Mouse (Mus musculus): ENCODE data around the gene Plcl1. TPM values are rescaled to one million over a fixed set of nuclear protein-coding genes. Genes with fewer than 3 reads are reported as not detected.

Gene Plcl1
- total RNA-seq, 2 experiments from 2014 or later, result 21.9 to 26.5 TPM

- intact Hi-C loops (cut with DNase I), result no loop called here
- Histone ChIP-seq H3K4me3 (no peak overlapping the region), H3K27ac (no peak overlapping the region)
- TF ChIP-seq CTCF (IDR thresholded peaks at IDR 0.05), result no peak
- no peak for DNase-seq (ENCODE audit: extremely low spot score in 1 of 2, low spot score in 2 of 2)
These were observed 290.5 kb downstream of the Plcl1 start for GRCm38 (mm10) chr1:55696206-55696605.

GRCm38 (mm10) chr1:55699393-55699970 is 293.8 kb downstream of the Plcl1 start:
- no peak overlapping the region for H3K4me3 ChIP-seq
- no peak overlapping the region for H3K27ac ChIP-seq
- DNase-seq (ENCODE audit: extremely low spot score in 1 of 2, low spot score in 2 of 2), result no peak
- intact Hi-C loops (cut with DNase I), result no loop called here
- no peak for TF ChIP-seq CTCF (IDR thresholded peaks at IDR 0.05)

GRCm38 (mm10) chr1:55700016-55700415 is 294.3 kb downstream of the Plcl1 start:
- H3K4me3 ChIP-seq, result no peak overlapping the region
- intact Hi-C loops (cut with DNase I), result no loop called here
- no peak overlapping the region for H3K27ac ChIP-seq
- DNase-seq (ENCODE audit: extremely low spot score in 1 of 2, low spot score in 2 of 2), result no peak
- no peak for TF ChIP-seq CTCF (IDR thresholded peaks at IDR 0.05)

GRCm38 (mm10) chr1:55700726-55701125 is 295.0 kb downstream of the Plcl1 start:
- Histone ChIP-seq H3K4me3 (no peak overlapping the region), H3K27ac (no peak overlapping the region)
- no peak for DNase-seq (ENCODE audit: extremely low spot score in 1 of 2, low spot score in 2 of 2)
- intact Hi-C loops (cut with DNase I), result no loop called here
- no peak for TF ChIP-seq CTCF (IDR thresholded peaks at IDR 0.05)

- DNase-seq (ENCODE audit: extremely low spot score in 1 of 2, low spot score in 2 of 2), result no peak
- H3K4me3 ChIP-seq, result no peak overlapping the region
- TF ChIP-seq CTCF (IDR thresholded peaks at IDR 0.05), result no peak
- no peak overlapping the region for H3K27ac ChIP-seq
- intact Hi-C loops (cut with DNase I), result no loop called here
These were observed 295.9 kb downstream of the Plcl1 start for GRCm38 (mm10) chr1:55701601-55702000.

- intact Hi-C loops (cut with DNase I), result no loop called here
- TF ChIP-seq CTCF (IDR thresholded peaks at IDR 0.05), result no peak
- DNase-seq (ENCODE audit: extremely low spot score in 1 of 2, low spot score in 2 of 2), result no peak
These were observed 296.4 kb downstream of the Plcl1 start for GRCm38 (mm10) chr1:55702106-55702505.

GRCm38 (mm10) chr1:55704707-55705106 is 299.0 kb downstream of the Plcl1 start:
- DNase-seq (ENCODE audit: extremely low spot score in 1 of 2, low spot score in 2 of 2), result no peak
- no peak overlapping the region for H3K27ac ChIP-seq
- intact Hi-C loops (cut with DNase I), result no loop called here
- no peak overlapping the region for H3K4me3 ChIP-seq
- TF ChIP-seq CTCF (IDR thresholded peaks at IDR 0.05), result no peak

More at GRCm38 (mm10) chr1:55702106-55702505, 296.4 kb downstream of the Plcl1 start:
- H3K27ac ChIP-seq, result no peak overlapping the region
- H3K4me3 ChIP-seq, result no peak overlapping the region

- no peak for DNase-seq (ENCODE audit: extremely low spot score in 1 of 2, low spot score in 2 of 2)
- intact Hi-C loops (cut with DNase I), result no loop called here
- TF ChIP-seq CTCF (IDR thresholded peaks at IDR 0.05), result no peak
- no peak overlapping the region for H3K27ac ChIP-seq
- no peak overlapping the region for H3K4me3 ChIP-seq
These were observed 299.5 kb downstream of the Plcl1 start for GRCm38 (mm10) chr1:55705173-55705572.

GRCm38 (mm10) chr1:55705756-55706155 is 300.0 kb downstream of the Plcl1 start:
- TF ChIP-seq CTCF (IDR thresholded peaks at IDR 0.05), result no peak
- H3K27ac ChIP-seq, result no peak overlapping the region
- no peak for DNase-seq (ENCODE audit: extremely low spot score in 1 of 2, low spot score in 2 of 2)
- intact Hi-C loops (cut with DNase I), result no loop called here
- no peak overlapping the region for H3K4me3 ChIP-seq

GRCm38 (mm10) chr1:55706933-55707332 is 301.2 kb downstream of the Plcl1 start:
- DNase-seq (ENCODE audit: extremely low spot score in 1 of 2, low spot score in 2 of 2), result no peak
- H3K27ac ChIP-seq, result no peak overlapping the region
- intact Hi-C loops (cut with DNase I), result no loop called here
- no peak overlapping the region for H3K4me3 ChIP-seq
- no peak for TF ChIP-seq CTCF (IDR thresholded peaks at IDR 0.05)

GRCm38 (mm10) chr1:55717283-55717803 is 311.6 kb downstream of the Plcl1 start:
- H3K4me3 ChIP-seq, result no peak overlapping the region
- intact Hi-C loops (cut with DNase I), result no loop called here
- no peak for DNase-seq (ENCODE audit: extremely low spot score in 1 of 2, low spot score in 2 of 2)
- no peak overlapping the region for H3K27ac ChIP-seq
- TF ChIP-seq CTCF (IDR thresholded peaks at IDR 0.05), result no peak

GRCm38 (mm10) chr1:55725428-55725827 is 319.7 kb downstream of the Plcl1 start:
- Histone ChIP-seq H3K4me3 (no peak overlapping the region), H3K27ac (no peak overlapping the region)
- TF ChIP-seq CTCF (IDR thresholded peaks at IDR 0.05), result no peak
- intact Hi-C loops (cut with DNase I), result no loop called here
- DNase-seq (ENCODE audit: extremely low spot score in 1 of 2, low spot score in 2 of 2), result no peak

GRCm38 (mm10) chr1:55729332-55729731 is 323.6 kb downstream of the Plcl1 start:
- no peak for DNase-seq (ENCODE audit: extremely low spot score in 1 of 2, low spot score in 2 of 2)
- Histone ChIP-seq H3K27ac (no peak overlapping the region), H3K4me3 (no peak overlapping the region)
- no peak for TF ChIP-seq CTCF (IDR thresholded peaks at IDR 0.05)
- intact Hi-C loops (cut with DNase I), result no loop called here

Measured in left cerebral cortex, adult 2 months (tissue).